In the genomic region with DNA sequence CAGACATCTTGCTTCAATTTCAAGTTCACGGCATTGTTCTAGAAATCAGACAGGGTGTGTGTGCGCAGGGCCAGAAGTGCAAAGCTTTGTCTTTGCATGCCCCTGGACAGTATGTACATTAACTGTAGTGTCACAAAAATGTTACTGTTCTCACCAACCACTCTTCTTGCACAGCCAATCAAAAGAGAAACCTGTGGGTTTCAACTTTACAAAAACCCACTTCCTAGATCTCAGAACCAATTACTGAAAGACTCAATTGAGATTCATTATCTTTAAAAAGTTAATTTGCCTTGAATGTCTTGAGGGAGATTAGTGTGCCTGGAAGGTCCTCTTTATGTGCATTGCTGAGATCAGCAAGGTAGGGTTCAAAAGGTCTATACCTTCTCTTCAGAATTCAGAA, we compare ENCODE assay signal across 17 mouse cellular contexts.
"Had no signal": no experiment of that assay in that cellular context is flagged by ENCODE, and none has a peak within 500 bp of the region (broad histone marks: within the 10 kb centered on the region; RNA-seq: fewer than 3 reads in every experiment).

No protein-coding gene starts in this region.

- H3K4me3 ChIP-seq: limb, embryonic 12.5 days; midbrain, embryonic 10.5 days; neural tube, embryonic 13.5 days had no signal

- H3K9ac ChIP-seq: limb, embryonic 12.5 days; liver, embryonic 14.5 days; neural tube, embryonic 13.5 days had no signal

- H3K27me3 ChIP-seq: limb, embryonic 12.5 days; neural tube, embryonic 13.5 days had no signal

- H3K4me2 ChIP-seq: limb, embryonic 12.5 days; neural tube, embryonic 13.5 days had no signal

- H3K27ac ChIP-seq: limb, embryonic 12.5 days; liver, embryonic 14.5 days; midbrain, embryonic 10.5 days; neural tube, embryonic 13.5 days had no signal

- H3K9me3 ChIP-seq: limb, embryonic 12.5 days; midbrain, embryonic 10.5 days; neural tube, embryonic 13.5 days had no signal

- H3K36me3 ChIP-seq: limb, embryonic 12.5 days; midbrain, embryonic 10.5 days; neural tube, embryonic 13.5 days had no signal

- H3K4me1 ChIP-seq: limb, embryonic 12.5 days had no signal

- DNase-seq: kidney, adult 8-10 months; kidney, postnatal 36 days; layer of hippocampus, adult 9-11 months; layer of hippocampus, postnatal 36 days; liver; lung, adult 2 months; lung, postnatal 10 days; lung, postnatal 4 days; midbrain, embryonic 14.5 days; retina, postnatal 1 day; right cerebral cortex, postnatal 4 days; thymus, adult 18-20 months; thymus, postnatal 14 days had no signal
